Mouse (Mus musculus) megakaryocyte, embryonic 14.5 days (primary cell): ENCODE measurements at regions not wholly inside any gene's neighbourhood (a gene's known extent, or its start where the extent isn't known, plus 50 kb on each side); places are given as distances from the start of the nearest gene placed in this dataset.
"Not testable (repeated sequence)": the region's sequence is repeated elsewhere in the genome, so short reads cannot be mapped to it uniquely, and the experiment has no call there.

ENCODE experiments used
- FLI1 ChIP-seq: IDR thresholded peaks from 2 replicates; pipeline ENCODE4 v1.6.1; 2012; ENCODE audit warnings: low read length, inconsistent platforms, mixed read lengths
- GATA1 ChIP-seq: IDR thresholded peaks from 3 replicates; pipeline ENCODE4 v1.6.1; 2012; ENCODE audit warnings: mixed read lengths, low read length, inconsistent platforms, borderline replicate concordance

GRCm38 (mm10) chr14:53273218-53273617 is 777.7 kb upstream of the Olfr1507 start:
- TF ChIP-seq GATA1, FLI1: not testable (repeated sequence)
